Mouse (Mus musculus) G1E (cell line): ENCODE measurements around the gene Mrpl34.

Source experiments
- CTCF ChIP-seq: IDR thresholded peaks from 2 replicates; pipeline ENCODE4 v1.5.1; 2012; ENCODE audit warnings: low read depth, low read length, inconsistent platforms, mixed read lengths
- POLR2AphosphoS5 ChIP-seq: IDR thresholded peaks from 2 replicates; pipeline ENCODE4 v1.6.1; 2012; ENCODE audit warnings: low read depth, low read length, inconsistent platforms; ENCODE audit not compliant: insufficient replicate concordance

DNA sequence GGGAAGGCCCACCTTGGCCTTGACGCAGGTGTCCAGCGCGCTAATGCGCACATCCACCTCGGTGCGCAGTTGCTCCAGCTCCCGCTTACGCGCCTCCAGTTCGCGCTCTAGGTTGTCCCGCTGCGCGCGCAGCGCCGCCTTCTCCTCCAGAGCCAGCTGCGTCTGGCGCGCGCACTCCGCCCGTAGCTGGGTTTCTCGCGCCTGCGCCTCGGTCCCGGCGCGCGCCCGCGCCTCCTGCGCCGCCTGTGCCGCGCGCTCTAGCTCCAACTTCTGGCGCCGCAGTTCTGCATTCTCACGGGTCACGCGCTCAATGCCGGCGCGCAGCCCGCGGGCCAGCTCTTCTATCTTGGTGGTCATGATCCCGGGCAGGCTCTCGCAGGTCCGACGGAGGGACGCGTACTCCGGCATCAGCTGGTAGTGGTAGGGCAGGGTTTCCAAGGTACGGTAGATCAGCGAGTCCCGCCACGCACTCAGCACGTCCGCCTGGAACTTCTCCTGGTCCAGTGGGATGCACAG lies 42.9 kb downstream of the Mrpl34 start:
- TF ChIP-seq CTCF (no peak), POLR2AphosphoS5 (no peak)
